Mouse (Mus musculus) ES-Bruce4 (cell line): Measurements from ENCODE around the gene Map4k4.

Source experiments
- CTCF ChIP-seq: IDR thresholded peaks from one replicate; pipeline ENCODE4 v1.8.1; 2011; ENCODE audit warnings: low read depth, low read length
- EP300 ChIP-seq: IDR thresholded peaks from 2 replicates; pipeline ENCODE4 v1.6.1; 2011; ENCODE audit warnings: low read depth, low read length; ENCODE audit not compliant: insufficient read depth
- POLR2A ChIP-seq: IDR thresholded peaks from one replicate; pipeline ENCODE4 v1.8.1; 2011; ENCODE audit warnings: low read length; ENCODE audit not compliant: insufficient read depth

DNA sequence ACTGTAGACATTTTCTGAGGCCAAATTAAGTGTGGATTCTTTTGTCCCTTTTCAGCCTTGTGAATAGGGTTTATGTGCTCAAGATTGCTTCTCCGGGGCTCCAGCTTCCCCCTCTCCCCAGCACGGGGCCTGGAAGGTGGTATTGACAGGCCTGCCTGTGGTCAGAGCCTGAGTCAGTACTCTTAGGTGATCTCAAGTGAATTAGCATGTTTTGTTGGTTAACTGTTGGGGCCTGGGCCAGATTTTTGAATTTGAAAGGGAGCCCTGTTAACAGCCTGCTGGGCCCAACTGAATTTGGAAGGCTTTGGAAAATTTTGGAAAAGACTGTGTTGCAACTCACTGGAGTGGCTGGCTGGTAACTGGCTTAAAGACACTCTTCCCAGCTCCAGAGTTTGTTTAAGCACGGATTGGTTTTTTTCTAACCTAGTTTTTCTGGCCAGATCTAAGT lies 2.0 kb downstream of the Map4k4 start:
- TF ChIP-seq POLR2A (no peak), CTCF (no peak), EP300 (peak; percentile 69)
